Mouse (Mus musculus) embryonic facial prominence, embryonic 13.5 days (tissue): Measurements from ENCODE around the gene Ace3. TPM values are rescaled to one million over a fixed set of nuclear protein-coding genes. Genes with fewer than 3 reads are reported as not detected.

Experiments
- ATAC-seq: fragments of 200-750 bp; cut with Nextera tagmentation; 2 replicates; pipeline ENCODE4 v1.8.0; 2017; ENCODE audit warnings: low read depth; ENCODE audit not compliant: insufficient number of reproducible peaks, insufficient read depth, low FRiP score, low TSS enrichment
- H3K27ac ChIP-seq: fragments of 300-500 bp; sonication (generic); 2 replicates; pipeline ENCODE4 v1.5.1; 2015; ENCODE audit warnings: moderate library complexity, mild to moderate bottlenecking, inconsistent platforms
- H3K27me3 ChIP-seq: fragments of 300-500 bp; sonication (generic); 2 replicates; pipeline ENCODE4 v1.6.1; 2015; ENCODE audit warnings: mild to moderate bottlenecking, inconsistent platforms
- H3K36me3 ChIP-seq: fragments of 300-500 bp; sonication (generic); 2 replicates; pipeline ENCODE4 v1.6.1; 2015; ENCODE audit warnings: mild to moderate bottlenecking, inconsistent platforms
- H3K4me1 ChIP-seq: fragments of 300-500 bp; sonication (generic); 2 replicates; pipeline ENCODE4 v1.6.1; 2015; ENCODE audit warnings: inconsistent platforms
- H3K4me2 ChIP-seq: fragments of 300-500 bp; sonication (generic); 2 replicates; pipeline ENCODE4 v1.6.1; 2015; ENCODE audit warnings: moderate library complexity, mild to moderate bottlenecking, inconsistent platforms
- H3K4me3 ChIP-seq: fragments of 300-500 bp; sonication (generic); 2 replicates; pipeline ENCODE4 v1.5.1; 2015; ENCODE audit warnings: mild to moderate bottlenecking, inconsistent platforms
- H3K9ac ChIP-seq: fragments of 300-500 bp; sonication (generic); 2 replicates; pipeline ENCODE4 v1.6.1; 2015; ENCODE audit warnings: mild to moderate bottlenecking, inconsistent platforms
- H3K9me3 ChIP-seq: fragments of 300-500 bp; sonication (generic); 2 replicates; pipeline ENCODE4 v1.6.1; 2016; ENCODE audit warnings: inconsistent platforms
- WGBS: fragments of 180-500 bp; shearing (Covaris S2); methylation state at CpG from one replicate; pipeline ENCODE4 v1.1.7; 2015; ENCODE audit warnings: mixed read lengths; 5-methylcytosine and 5-hydroxymethylcytosine counted together
- polyA plus RNA-seq: library from polyadenylated mRNA; unstranded; fragments of >200 nt; fragmentation: Nextera tagmentation; extraction: Ambion mirVana; gene quantifications from 2 replicates; pipeline ENCODE4 v1.2.1, GENCODE M21; 2015

Gene Ace3
- polyA plus RNA-seq, 1 experiment from 2014 or later, result not detected

DNA sequence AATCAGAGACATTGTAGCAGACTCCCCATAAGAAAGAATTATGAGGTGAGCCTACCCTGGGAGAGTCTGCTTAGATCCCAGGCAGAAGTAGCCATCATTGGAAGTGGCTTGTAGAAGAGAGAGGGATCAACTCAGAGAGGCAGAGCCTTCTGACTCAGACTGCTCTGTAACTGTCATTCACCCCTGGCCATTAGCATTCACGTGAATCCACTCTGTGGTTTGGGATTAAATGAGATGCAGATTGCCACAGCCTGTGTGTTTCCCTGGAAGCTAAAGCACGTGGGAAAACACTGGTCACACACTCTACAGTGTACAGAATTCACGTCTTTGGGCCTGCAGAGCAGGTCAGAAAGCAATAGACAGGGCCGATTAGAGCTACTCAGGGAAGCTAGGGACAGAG lies 10.0 kb upstream of the Ace3 start:
- 53% methylated on average over 4 of the region's 4 CpGs for WGBS
- H3K27me3 ChIP-seq, result peaks cover under 1% of the 10 kb centered on the region; the same call in 1 of the 2 replicates
- no peak overlapping the region for H3K27ac ChIP-seq
- H3K9ac ChIP-seq, result no peak overlapping the region
- H3K9me3 ChIP-seq, result no peaks in the 10 kb centered on the region
- no peaks in the 10 kb centered on the region for H3K4me1 ChIP-seq
- H3K4me2 ChIP-seq, result no peak overlapping the region
- H3K4me3 ChIP-seq, result no peak overlapping the region
- H3K36me3 ChIP-seq, result no peaks in the 10 kb centered on the region
- no peak for ATAC-seq

DNA sequence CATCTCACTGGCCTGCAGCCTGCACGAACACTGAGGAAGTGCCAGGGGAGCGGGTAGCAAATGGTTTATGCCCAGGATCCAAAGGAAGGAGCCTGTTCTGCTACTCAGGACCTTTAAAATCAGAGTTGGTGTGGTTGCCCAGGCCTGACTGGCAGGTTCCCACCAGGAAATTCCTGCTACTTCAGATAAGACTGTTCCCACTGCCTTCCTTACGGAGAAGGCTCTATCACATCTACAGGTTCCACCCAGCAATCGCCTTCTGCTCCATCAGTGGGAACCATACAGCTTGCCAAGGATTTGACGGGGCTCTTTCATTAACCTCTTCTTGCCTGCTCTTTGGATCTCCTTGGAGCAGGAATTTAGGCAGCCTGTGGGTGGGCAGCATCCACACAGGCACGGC lies 7.0 kb upstream of the Ace3 start:
- Histone ChIP-seq H3K4me2 (no peak overlapping the region), H3K36me3 (no peaks in the 10 kb centered on the region), H3K9me3 (no peaks in the 10 kb centered on the region), H3K9ac (no peak overlapping the region), H3K27ac (no peak overlapping the region), H3K27me3 (no peaks in the 10 kb centered on the region), H3K4me1 (no peaks in the 10 kb centered on the region), H3K4me3 (no peak overlapping the region)
- 73% methylated on average over 6 of the region's 6 CpGs for WGBS
- ATAC-seq, result no peak

DNA sequence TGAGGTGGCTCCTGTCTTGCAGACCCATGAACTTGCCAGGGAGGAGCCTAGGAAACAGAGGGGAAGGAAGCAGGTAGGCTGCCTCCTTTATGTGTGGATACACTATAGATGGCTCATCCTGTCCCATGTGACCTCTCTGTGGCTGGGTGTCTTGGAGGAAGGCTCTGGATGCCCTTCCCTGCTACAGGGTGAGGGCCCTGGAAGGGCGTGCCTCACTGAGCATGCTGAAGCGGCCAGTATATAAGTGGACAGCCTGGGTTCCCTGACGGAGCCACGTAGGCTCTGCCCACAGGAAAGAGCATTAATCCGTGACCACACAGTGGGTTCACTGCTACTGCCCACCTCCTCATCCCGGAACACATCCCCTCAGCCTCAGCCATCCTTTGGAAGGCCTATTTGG lies 5.0 kb upstream of the Ace3 start:
- Histone ChIP-seq H3K27ac (no peak overlapping the region), H3K36me3 (no peaks in the 10 kb centered on the region), H3K9ac (no peak overlapping the region), H3K4me3 (no peak overlapping the region), H3K4me2 (no peak overlapping the region), H3K27me3 (no peaks in the 10 kb centered on the region), H3K4me1 (no peaks in the 10 kb centered on the region), H3K9me3 (no peaks in the 10 kb centered on the region)
- no peak for ATAC-seq
- 71% methylated on average over 6 of the region's 6 CpGs for WGBS

DNA sequence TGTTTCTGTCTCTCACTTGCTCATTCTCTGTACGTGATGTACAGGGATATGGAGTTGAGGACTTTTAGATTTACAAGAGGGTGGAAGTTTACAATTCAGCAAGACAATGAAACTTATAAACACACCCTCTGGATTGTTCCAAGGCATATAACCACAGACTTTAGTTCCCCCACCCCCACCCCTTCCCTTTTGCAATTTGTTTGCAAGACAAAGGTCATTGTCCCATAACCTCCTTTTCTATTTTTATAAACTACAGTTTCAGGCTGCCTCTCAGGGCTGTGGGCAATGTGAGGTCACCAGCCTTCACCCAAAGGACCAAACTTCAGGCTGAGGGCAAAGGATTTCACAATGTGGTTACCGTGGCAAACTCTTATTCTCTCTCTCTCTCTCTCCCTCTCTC lies 4.2 kb upstream of the Ace3 start:
- H3K4me3 ChIP-seq, result no peak overlapping the region
- H3K4me2 ChIP-seq, result no peak overlapping the region

DNA sequence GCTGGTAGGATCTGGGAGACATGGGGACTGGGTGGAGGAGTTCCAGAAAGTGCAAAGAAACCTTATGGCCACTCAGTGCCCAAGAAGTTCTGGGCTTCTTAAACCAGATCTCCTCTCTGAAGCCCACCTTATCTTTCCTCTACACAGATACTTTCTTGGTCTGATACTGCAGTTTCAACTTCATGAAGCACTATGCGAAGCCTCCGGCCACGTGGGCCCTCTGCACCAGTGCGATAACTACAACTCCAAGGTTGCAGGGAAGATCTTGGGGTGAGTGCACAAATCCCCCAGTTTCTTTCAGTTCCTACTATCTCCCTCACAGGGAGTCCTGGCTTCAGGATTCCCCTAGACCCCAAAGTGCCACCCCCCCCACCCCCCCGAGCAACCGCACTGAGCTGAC lies 5.6 kb downstream of the Ace3 start:
- no peak overlapping the region for H3K4me3 ChIP-seq
- no peak overlapping the region for H3K27ac ChIP-seq
- H3K27me3 ChIP-seq, result no peaks in the 10 kb centered on the region
- WGBS, result 80% methylated on average over 6 of the region's 6 CpGs
- no peaks in the 10 kb centered on the region for H3K4me1 ChIP-seq
- H3K9ac ChIP-seq, result no peak overlapping the region
- H3K4me2 ChIP-seq, result no peak overlapping the region
- no peak for ATAC-seq
- no peaks in the 10 kb centered on the region for H3K9me3 ChIP-seq
- no peaks in the 10 kb centered on the region for H3K36me3 ChIP-seq

More for the DNA sequence above, 4.2 kb upstream of the Ace3 start:
- Histone ChIP-seq H3K27me3 (no peaks in the 10 kb centered on the region), H3K36me3 (no peaks in the 10 kb centered on the region), H3K27ac (no peak overlapping the region), H3K9me3 (no peaks in the 10 kb centered on the region), H3K4me1 (no peaks in the 10 kb centered on the region), H3K9ac (no peak overlapping the region)
- ATAC-seq, result no peak
- WGBS, result 68% methylated on average over 2 of the region's 2 CpGs

DNA sequence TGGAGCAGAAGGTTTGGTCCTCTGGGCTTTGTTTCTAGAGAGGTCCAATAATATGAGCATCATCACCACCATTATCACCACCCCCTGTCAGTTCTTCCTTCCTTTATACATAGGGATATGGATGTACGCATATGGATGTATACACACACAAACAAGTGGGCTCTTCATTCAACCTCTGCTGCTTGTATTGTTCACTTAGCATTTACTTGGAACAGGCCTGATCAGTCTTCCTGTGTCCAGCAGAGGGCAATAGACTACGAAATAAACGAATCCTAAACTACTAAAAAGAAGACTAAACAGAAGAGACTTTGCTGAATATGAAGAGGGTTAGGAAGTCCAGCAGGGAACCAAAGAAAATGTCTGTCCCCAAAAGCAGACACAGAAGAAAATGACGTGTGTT lies 7.2 kb downstream of the Ace3 start:
- Histone ChIP-seq H3K36me3 (no peaks in the 10 kb centered on the region), H3K4me2 (no peak overlapping the region), H3K9ac (no peak overlapping the region), H3K9me3 (no peaks in the 10 kb centered on the region), H3K27ac (no peak overlapping the region), H3K4me1 (no peaks in the 10 kb centered on the region), H3K27me3 (no peaks in the 10 kb centered on the region), H3K4me3 (no peak overlapping the region)
- 47% methylated on average over 4 of the region's 4 CpGs for WGBS
- no peak for ATAC-seq

DNA sequence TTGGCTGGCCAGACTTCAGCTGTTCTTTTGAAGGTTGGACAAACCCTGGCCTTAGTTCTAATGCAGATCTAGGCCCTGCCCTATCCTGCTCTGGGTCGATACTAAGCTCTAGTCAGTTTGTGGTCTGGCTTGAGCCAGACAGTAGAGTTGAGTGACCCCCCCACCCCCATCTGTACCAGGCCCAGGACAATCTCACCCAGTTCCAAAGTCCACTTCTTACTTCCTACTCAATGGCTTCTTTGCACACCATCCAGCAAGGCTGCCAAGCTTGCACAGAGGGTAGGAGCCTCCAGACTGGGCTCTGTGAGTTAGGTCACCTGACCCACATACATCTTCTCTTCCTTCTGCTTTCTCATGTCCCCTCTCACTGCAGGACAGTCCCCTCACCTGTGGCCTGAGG lies 10.1 kb downstream of the Ace3 start:
- WGBS, result 88% methylated on average over 1 of the region's 1 CpGs
- no peak overlapping the region for H3K27ac ChIP-seq
- no peaks in the 10 kb centered on the region for H3K9me3 ChIP-seq
- H3K4me2 ChIP-seq, result no peak overlapping the region
- H3K36me3 ChIP-seq, result no peaks in the 10 kb centered on the region
- 0 out of 2 replicates have a peak, but pooled peaks cover 3% of the 10 kb centered on the region for H3K4me1 ChIP-seq
- no peak overlapping the region for H3K9ac ChIP-seq
- no peak overlapping the region for H3K4me3 ChIP-seq
- H3K27me3 ChIP-seq, result peaks cover 12% of the 10 kb centered on the region
- ATAC-seq, result no peak

DNA sequence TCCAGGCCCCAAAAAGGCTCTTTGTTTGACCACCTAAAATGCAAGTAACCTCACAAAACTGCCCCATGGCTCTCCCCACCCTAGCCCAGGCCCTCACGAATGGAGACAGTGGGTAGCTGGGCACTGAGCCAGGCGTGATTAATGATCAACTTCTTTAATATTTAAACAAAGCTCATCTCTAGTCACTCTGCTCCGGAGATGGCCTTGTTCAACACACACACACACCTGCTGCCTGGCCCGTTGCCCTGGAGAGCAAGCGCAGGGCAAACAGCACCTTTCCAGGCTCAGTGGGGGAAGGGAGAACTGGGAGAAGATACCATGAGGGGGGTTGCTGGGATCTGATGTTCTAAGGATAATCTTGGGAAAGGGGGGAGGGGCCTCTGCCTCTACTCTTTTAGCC lies 11.5 kb downstream of the Ace3 start:
- no peaks in the 10 kb centered on the region for H3K9me3 ChIP-seq
- no peak overlapping the region for H3K4me2 ChIP-seq
- H3K4me1 ChIP-seq, result 0 out of 2 replicates have a peak, but pooled peaks cover 3% of the 10 kb centered on the region
- no peak overlapping the region for H3K9ac ChIP-seq
- H3K27me3 ChIP-seq, result peaks cover 26% of the 10 kb centered on the region
- no peaks in the 10 kb centered on the region for H3K36me3 ChIP-seq
- ATAC-seq, result no peak
- WGBS, result 56% methylated on average over 5 of the region's 5 CpGs
- H3K4me3 ChIP-seq, result no peak overlapping the region
- no peak overlapping the region for H3K27ac ChIP-seq

DNA sequence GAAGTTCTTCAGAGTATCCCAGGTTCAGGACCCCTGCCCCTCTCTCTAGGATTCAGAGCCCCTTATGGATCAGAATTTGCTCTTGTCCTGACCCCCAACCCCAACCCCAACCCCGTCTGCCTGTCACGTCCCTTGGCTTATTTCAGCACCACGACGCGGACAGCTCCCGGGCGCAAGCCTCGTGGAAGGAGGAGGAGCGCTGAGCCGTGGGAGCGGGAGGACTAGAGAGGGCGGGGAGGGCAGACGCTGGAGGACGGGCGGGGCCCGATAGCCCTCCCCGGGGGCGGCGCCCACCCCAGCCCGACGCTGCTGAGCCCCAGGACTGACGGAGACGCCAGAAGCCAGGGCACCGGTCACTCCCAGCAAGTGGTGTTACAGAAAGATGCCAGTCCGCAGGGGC lies 13.3 kb downstream of the Ace3 start, which contains the start of gene Kcnh6:
Gene Kcnh6, plus strand, starts transcription at position 304 of the 400 bp plus-strand sequence.
- Histone ChIP-seq H3K9ac (no peak within 1 kb of the TSS), H3K27ac (no peak within 1 kb of the TSS), H3K4me3 (peak within 1 kb of the TSS; percentile 36), H3K36me3 (no peaks in the 10 kb centered on the region), H3K27me3 (peaks cover 26% of the 10 kb centered on the region), H3K4me2 (peak within 1 kb of the TSS; percentile 68), H3K9me3 (no peaks in the 10 kb centered on the region), H3K4me1 (peaks cover 12% of the 10 kb centered on the region)
- under 1% methylated on average over 25 of the region's 25 CpGs for WGBS
- no peak for ATAC-seq

DNA sequence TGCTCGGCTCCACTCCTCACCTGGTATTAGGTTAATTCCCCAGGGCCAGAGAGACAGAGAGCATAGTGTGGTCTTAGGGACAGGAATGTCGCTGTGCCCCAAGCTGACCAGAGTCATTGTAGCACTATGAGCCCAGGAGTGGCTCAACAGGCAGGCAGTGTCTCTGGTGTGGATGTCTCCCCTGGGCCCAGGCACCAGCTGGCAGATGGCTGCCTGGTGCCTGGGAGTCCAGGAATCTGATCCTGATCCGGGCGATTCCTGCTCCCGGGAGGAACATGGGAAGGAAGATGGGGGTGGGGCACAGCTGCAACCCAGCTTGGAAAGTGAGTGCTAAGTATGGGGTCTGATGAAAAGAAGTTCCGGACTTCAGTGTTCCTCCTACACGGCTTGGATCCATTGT lies 18.2 kb downstream of the Ace3 start:
- Histone ChIP-seq H3K4me2 (no peak overlapping the region), H3K9ac (no peak overlapping the region), H3K9me3 (no peaks in the 10 kb centered on the region), H3K27ac (no peak overlapping the region; the same call in 1 of the 2 replicates), H3K36me3 (no peaks in the 10 kb centered on the region), H3K4me1 (peaks cover 23% of the 10 kb centered on the region), H3K4me3 (no peak overlapping the region), H3K27me3 (peaks cover 26% of the 10 kb centered on the region)
- ATAC-seq, result no peak
- WGBS, result 28% methylated on average over 7 of the region's 7 CpGs

DNA sequence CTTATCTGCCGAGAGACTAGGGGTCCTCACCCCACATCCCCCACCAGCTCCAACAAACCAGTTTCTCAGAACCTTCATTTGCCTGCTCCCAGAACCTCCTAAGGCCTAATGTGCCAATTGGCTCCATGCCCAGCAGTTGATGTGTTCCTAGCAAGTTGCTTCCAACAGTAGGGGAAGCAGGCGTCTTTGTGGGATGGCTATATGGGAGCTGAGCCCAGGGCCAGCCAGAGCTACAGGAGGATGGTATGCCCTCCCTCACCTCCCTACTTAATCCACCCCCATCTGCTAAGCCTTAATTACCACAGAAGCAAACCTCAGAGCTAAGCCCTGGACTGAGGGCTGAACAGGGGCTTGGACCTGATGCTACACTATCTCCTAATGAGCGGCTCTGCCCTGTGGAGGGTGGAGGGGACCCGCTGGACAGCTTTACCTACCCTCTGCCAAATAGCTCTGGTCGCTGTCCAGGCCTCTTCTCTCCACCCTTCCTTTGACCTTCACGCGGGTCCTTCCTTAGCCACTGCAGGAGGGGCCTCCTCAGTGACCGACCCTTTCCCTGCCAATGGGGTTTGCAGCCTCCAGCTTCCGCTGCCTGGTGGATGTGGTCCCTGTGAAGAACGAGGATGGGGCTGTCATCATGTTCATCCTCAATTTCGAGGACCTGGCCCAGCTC lies 19.2 kb downstream of the Ace3 start:
- Histone ChIP-seq H3K9ac (no peak overlapping the region), H3K9me3 (no peaks in the 10 kb centered on the region), H3K4me3 (no peak overlapping the region), H3K4me1 (peaks cover 20% of the 10 kb centered on the region), H3K27me3 (peaks cover 23% of the 10 kb centered on the region), H3K4me2 (no peak overlapping the region), H3K36me3 (no peaks in the 10 kb centered on the region), H3K27ac (no peak overlapping the region)
- 63% methylated on average over 11 of the region's 11 CpGs for WGBS
- no peak for ATAC-seq

DNA sequence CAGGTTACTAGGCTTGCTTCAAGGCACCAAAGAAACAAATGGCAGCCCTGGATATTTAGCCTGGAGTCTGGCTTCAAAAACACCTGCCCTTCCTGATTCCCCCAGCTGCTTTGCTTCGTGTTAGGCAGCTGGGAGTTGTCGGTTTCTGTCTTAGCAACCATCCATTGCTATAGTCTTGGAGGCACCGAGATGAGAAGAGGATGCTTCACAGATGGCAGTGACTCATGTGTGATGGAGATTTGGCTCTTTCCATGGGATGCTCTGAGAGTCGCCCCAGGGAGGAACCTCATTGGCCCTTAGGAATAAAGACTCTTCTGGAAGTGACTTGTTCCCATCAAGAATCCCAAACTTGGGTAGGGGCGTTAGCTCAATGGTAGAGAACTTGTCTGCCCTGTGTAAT lies 22.0 kb downstream of the Ace3 start:
- H3K4me3 ChIP-seq, result no peak overlapping the region
- ATAC-seq, result no peak
- H3K4me2 ChIP-seq, result no peak overlapping the region
- no peaks in the 10 kb centered on the region for H3K9me3 ChIP-seq
- H3K9ac ChIP-seq, result no peak overlapping the region
- no peaks in the 10 kb centered on the region for H3K36me3 ChIP-seq
- 74% methylated on average over 5 of the region's 5 CpGs for WGBS
- no peak overlapping the region for H3K27ac ChIP-seq
- H3K4me1 ChIP-seq, result peaks cover 30% of the 10 kb centered on the region
- H3K27me3 ChIP-seq, result peaks cover 29% of the 10 kb centered on the region
